Mouse (Mus musculus) spleen, adult 12 weeks (tissue): ENCODE data around the gene Psmg4.

Experiments used
- DNase-seq: peaks from one replicate; pipeline ENCODE4 v3.0.0; 2022; ENCODE audit warnings: low spot score

The Psmg4 gene

GRCm38 (mm10) chr13:34162491-34163303 lies at the start of gene Psmg4:
Psmg4 (plus strand) TSS chr13:34162964.
- DNase-seq, result peak; percentile 97

GRCm38 (mm10) chr13:34113086-34113485 lies 49.7 kb upstream of the Psmg4 start:
- no peak for DNase-seq

- DNase-seq, result no peak
These were observed 48.1 kb upstream of the Psmg4 start for GRCm38 (mm10) chr13:34114654-34115053.

- DNase-seq, result no peak
These were observed 46.3 kb upstream of the Psmg4 start for GRCm38 (mm10) chr13:34116508-34116907.

- DNase-seq, result peak; percentile 39
These were observed 43.9 kb upstream of the Psmg4 start for GRCm38 (mm10) chr13:34118816-34119215.

DNA sequence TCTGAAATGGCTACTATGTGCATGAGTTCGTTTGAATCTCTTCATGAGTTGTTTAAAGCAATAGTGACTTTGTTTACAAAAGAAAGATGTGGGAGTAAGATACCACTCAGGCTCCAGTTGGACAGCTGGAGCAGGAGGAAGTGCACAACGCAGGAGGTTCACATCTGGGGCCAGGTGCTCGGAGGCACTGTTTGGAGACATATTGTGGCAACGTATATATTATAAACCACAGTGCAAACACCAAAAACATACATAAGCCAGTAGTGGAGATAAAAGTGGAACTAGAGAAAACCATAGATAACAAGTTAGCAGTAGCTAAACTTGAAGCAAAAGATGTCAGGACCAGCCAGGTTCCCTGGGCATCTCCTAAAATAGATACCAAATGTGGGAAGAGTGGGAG lies 43.4 kb upstream of the Psmg4 start:
- DNase-seq, result no peak

- DNase-seq, result no peak
These were observed 42.2 kb upstream of the Psmg4 start for GRCm38 (mm10) chr13:34120536-34120935.

- no peak for DNase-seq
These were observed 37.1 kb upstream of the Psmg4 start for GRCm38 (mm10) chr13:34125711-34126110.

GRCm38 (mm10) chr13:34128276-34129114 lies 34.3 kb upstream of the Psmg4 start:
- no peak for DNase-seq

GRCm38 (mm10) chr13:34129485-34130225 lies 33.1 kb upstream of the Psmg4 start:
- DNase-seq, result peak; percentile 16

DNA sequence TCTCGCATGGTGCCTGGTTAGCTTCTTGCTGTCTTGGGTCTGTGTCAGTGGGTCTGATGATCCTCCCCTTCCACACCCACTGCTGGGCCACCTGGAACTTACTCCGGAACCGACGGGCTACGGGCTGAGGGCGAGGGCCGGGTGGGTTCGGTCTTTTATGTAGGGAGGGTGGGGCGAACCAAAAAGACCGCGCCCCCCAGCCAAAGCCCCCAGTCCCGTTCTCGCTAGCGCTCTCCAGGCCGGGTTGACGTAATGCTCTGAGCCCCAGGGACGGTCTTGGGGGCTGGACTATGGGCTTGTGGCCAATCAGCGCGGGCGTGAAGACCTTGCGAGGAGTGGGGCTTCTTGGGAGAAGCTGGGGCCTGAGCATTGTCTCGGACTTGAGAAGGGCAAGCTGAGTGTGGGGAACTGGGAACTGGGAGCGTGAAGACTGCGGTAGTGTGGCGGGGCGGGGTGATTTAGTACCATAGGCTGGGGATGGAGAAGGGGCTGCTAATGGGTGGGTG lies 32.5 kb upstream of the Psmg4 start, which contains the start of gene Tubb2b:
Gene Tubb2b, minus strand, starts transcription at position 241 of the 506 bp plus-strand sequence.
- no peak for DNase-seq

DNA sequence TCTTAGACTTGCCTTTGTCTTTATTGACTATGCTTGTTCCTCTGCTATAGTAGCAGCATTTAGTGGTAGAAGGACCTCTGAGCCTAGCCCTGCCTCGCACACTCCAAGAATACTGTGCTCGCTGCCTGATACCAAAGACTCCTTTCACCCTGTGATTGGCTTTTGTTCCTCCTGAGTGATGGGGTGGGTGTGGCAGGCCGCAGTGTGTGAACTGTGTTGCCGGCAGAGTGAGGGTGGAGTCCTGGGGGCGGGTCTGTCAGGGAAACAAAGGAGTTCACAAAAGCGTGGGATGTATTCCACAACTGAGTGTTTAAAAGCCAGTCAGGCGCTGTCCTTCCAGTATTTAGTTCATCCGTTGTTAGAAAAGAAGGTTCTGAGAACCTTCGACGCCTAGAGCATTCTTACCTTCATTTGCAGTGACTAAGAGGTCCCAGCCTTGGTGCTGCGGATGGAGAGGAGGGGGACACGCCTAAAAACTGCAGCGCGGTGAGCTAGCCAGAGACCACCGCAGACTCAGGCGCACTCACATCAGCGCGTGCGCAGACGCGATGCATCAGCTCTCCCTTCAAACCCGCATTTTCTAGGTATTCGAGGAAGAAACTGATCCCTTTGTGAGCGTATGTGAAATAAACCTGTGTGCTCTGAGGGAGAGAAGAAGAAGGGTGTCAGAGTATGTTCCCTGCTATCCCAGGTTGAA lies 31.6 kb upstream of the Psmg4 start:
- DNase-seq, result no peak

DNA sequence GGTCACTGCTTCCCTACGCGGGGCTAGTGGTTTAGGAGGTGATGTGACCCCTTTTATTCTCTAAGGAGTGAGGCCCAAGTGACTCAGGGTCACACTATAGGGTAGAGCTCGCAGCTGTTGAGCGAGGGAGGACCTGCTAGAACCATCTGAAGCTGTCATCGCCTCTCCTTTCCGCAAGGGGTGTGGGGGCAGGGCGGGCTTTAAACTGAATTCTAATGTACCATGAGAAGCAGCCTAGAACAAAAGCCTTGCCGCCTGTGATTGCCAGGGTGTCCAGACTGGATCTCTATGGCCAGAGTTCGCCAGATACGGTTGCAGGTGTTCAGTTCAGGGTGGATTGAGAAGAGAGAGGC lies 31.1 kb upstream of the Psmg4 start:
- DNase-seq, result peak; percentile 24

DNA sequence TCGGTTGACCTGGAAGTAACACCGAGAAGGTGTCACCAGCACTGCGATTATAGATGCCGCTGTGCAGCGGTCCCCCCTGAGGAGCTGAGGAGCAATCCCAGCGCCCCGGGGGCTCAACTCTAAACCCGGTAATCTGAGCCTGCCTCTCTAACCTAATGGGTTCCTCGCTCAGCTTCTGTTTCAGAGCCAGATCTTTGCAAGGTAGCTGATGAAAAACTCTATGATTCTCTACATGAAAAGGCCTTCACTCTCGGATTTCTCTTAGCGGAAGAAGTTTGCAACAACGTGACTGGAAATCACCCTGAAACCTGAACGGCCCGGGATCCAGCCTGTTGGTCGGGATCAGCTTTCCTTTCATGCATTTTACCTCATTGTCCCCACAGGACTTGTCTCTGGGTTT lies 30.5 kb upstream of the Psmg4 start:
- DNase-seq, result no peak

GRCm38 (mm10) chr13:34132875-34133274 lies 29.9 kb upstream of the Psmg4 start:
- DNase-seq, result no peak

- no peak for DNase-seq
These were observed 29.3 kb upstream of the Psmg4 start for GRCm38 (mm10) chr13:34133326-34134071.

DNA sequence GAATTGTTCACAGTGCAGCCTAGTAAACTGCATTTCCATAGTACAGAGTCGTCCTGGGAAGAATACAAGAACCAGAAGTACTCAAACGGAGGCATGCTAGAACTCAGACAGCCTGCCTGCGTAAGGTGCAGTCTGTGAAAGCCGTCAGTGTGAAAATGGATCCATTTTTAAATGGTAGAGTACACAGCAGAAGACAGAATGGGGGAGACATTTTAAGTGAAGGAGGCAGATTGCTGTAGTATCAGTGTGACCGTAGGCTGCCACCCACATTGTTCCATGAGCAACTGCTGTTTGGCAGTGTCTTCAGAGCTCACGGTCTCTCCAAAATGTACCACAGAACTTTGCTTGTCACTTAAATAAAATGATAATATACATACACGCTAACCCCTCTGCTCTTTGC lies 28.5 kb upstream of the Psmg4 start:
- no peak for DNase-seq

GRCm38 (mm10) chr13:34136605-34137004 lies 26.2 kb upstream of the Psmg4 start:
- DNase-seq, result no peak

DNA sequence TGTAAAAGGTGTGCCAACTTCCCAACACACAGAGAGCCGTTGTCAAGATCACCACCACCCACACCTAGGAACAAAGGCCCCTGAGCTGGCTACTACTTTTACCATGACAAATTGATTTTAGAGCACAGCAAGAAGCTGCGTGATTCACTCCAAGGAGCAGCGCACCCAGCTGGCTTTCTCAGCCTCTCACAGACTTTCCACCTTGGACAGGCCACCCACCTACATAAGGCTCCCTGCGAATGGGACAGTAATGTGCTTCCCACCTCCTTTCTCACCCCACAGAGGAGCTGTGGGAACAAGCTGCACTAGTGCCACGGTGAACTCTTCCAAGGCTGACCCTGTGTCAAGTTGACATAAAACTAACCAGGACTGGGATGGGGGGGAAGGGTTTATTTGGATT lies 19.4 kb upstream of the Psmg4 start:
- DNase-seq, result no peak

DNA sequence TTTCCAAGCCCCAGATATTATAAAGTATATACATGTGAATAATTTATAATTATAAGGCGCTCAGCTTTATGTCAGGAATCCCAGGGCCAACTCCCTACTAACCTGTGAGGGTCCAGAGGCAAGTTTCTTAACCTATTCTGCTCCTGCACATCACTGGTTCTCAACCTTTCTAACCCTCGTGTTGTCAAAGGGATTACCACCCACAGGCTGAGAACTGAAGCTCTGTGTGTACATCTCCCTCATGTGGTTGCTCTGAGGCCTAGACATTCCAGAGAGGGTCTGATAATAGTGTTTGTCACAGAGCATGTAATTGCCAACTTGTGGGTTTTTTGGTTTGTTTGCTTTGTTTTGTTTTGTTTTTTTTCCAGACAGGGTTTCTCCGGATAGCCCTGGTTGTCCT lies 15.8 kb upstream of the Psmg4 start:
- DNase-seq, result no peak

DNA sequence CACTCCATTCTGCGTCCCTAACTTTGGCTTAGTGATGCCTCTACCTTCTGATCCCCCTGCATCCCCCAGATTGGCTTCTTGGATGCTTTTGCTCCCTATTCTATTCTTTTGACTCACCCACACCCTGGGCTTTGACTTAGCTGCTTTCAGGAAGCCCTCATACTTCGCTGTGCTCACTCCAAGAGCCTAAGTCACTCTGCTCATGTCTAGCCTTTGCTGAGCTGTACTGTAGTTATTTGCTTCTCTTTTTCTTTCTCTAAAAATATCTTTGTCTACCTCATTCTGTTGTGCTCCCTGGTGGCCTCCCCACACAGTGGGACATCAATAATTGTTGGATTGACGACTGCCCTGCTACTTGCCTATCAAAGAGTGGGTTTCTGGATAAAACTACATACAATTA lies 14.6 kb upstream of the Psmg4 start:
- no peak for DNase-seq
